Mouse (Mus musculus) liver, adult 2 months (tissue): ENCODE data around the gene Epgn.

Experiments used
- CTCF ChIP-seq: fragments of 200-500 bp; IDR thresholded peaks from 2 replicates; pipeline ENCODE4 v1.5.1; 2011; ENCODE audit warnings: low read depth, low read length, control low read depth
- POLR2A ChIP-seq: fragments of 200-500 bp; IDR thresholded peaks from 2 replicates; pipeline ENCODE4 v1.6.1; 2011; ENCODE audit warnings: low read length, control low read depth; ENCODE audit not compliant: insufficient read depth; ENCODE audit errors: extremely low read depth

GRCm38 (mm10) chr5:91036628-91037027 is 9.4 kb downstream of the Epgn start:
- TF ChIP-seq CTCF, result no peak
- TF ChIP-seq POLR2A, result no peak
